Mouse (Mus musculus): ENCODE measurements around the gene Hs6st2. TPM values are rescaled to one million over a fixed set of nuclear protein-coding genes. Genes with fewer than 3 reads are reported as not detected.

Gene Hs6st2
- total and polyA plus RNA-seq, 3 experiments, result not detected

GRCm38 (mm10) chrX:51443366-51443765 lies 238.3 kb downstream of the Hs6st2 start:
- DNase-seq (ENCODE audit: low read depth, low spot score), result no peak

GRCm38 (mm10) chrX:51431706-51432105 lies 249.9 kb downstream of the Hs6st2 start:
- Histone ChIP-seq H3K4me1 (ENCODE audit: control insufficient read depth in 1 of 2, insufficient read depth in 2 of 2, low read length in 2 of 2) (no peaks in the 10 kb centered on the region), H3K79me2 (ENCODE audit: control insufficient read depth, insufficient read depth, low read length, poor library complexity) (no peaks in the 10 kb centered on the region), H3K9ac (ENCODE audit: control insufficient read depth, low read depth, low read length, poor library complexity, severe bottlenecking) (no peak overlapping the region), H3K9me3 (replicated peaks; ENCODE audit: insufficient read depth, low read length) (no peaks in the 10 kb centered on the region), H3K27ac (ENCODE audit: control insufficient read depth, low read depth, low read length) (no peak overlapping the region), H3K27me3 (ENCODE audit: control insufficient read depth in 1 of 2, insufficient read depth in 2 of 2, low read length in 2 of 2) (no peaks in the 10 kb centered on the region), H3K4me3 (ENCODE audit: control insufficient read depth in 1 of 2, insufficient read depth in 1 of 2, low read depth in 2 of 2, low read length in 2 of 2) (no peak overlapping the region), H3K36me3 (ENCODE audit: control insufficient read depth in 1 of 2, insufficient read depth in 2 of 2, low read length in 2 of 2) (no peaks in the 10 kb centered on the region)
- DNase-seq (ENCODE audit: low read depth, low spot score), result no peak
- no peak for TF ChIP-seq TAL1 (IDR thresholded peaks at IDR 0.05; ENCODE audit: low read length)
- TF ChIP-seq ZNF384 (IDR thresholded peaks at IDR 0.05; ENCODE audit: low read depth, low read length), result no peak
- TF ChIP-seq E2F4 (IDR thresholded peaks at IDR 0.05; ENCODE audit: borderline replicate concordance, low read depth, low read length), result no peak
- no peak for TF ChIP-seq CHD2 (IDR thresholded peaks at IDR 0.05; ENCODE audit: low read length)
- TF ChIP-seq NELFE (IDR thresholded peaks at IDR 0.05; ENCODE audit: low read depth, low read length), result no peak
- TF ChIP-seq POLR2AphosphoS2 (IDR thresholded peaks at IDR 0.05; ENCODE audit: low read length), result no peak
- TF ChIP-seq CTCF (IDR thresholded peaks at IDR 0.05 in 2 of 3, conservative IDR thresholded peaks at IDR 0.05 in 1 of 3; ENCODE audit: control insufficient read depth in 1 of 3, insufficient read depth in 1 of 3, low read depth in 2 of 3, low read length in 3 of 3, poor library complexity in 1 of 3, severe bottlenecking in 1 of 3), result no peak
- no peak for TF ChIP-seq GATA1 (IDR thresholded peaks at IDR 0.05; ENCODE audit: low read depth, low read length)
- no peak for TF ChIP-seq MAX (IDR thresholded peaks at IDR 0.05; ENCODE audit: low read length)
- TF ChIP-seq JUND (IDR thresholded peaks at IDR 0.05; ENCODE audit: low read depth, low read length), result no peak
- no peak for TF ChIP-seq MYC (IDR thresholded peaks at IDR 0.05; ENCODE audit: low read depth, low read length)

More at GRCm38 (mm10) chrX:51443366-51443765, 238.3 kb downstream of the Hs6st2 start:
- no peaks in the 10 kb centered on the region for H3K9me3 ChIP-seq (replicated peaks; ENCODE audit: insufficient read depth, low read length)
- no peaks in the 10 kb centered on the region for H3K4me1 ChIP-seq (ENCODE audit: control insufficient read depth in 1 of 2, insufficient read depth in 2 of 2, low read length in 2 of 2)
- no peak overlapping the region for H3K4me3 ChIP-seq (ENCODE audit: control insufficient read depth in 1 of 2, insufficient read depth in 1 of 2, low read depth in 2 of 2, low read length in 2 of 2)
- H3K27ac ChIP-seq (ENCODE audit: control insufficient read depth, low read depth, low read length), result no peak overlapping the region
- no peaks in the 10 kb centered on the region for H3K27me3 ChIP-seq (ENCODE audit: control insufficient read depth in 1 of 2, insufficient read depth in 2 of 2, low read length in 2 of 2)
- H3K36me3 ChIP-seq (ENCODE audit: control insufficient read depth in 1 of 2, insufficient read depth in 2 of 2, low read length in 2 of 2), result no peaks in the 10 kb centered on the region
- no peak for TF ChIP-seq ETS1 (IDR thresholded peaks at IDR 0.05; ENCODE audit: low read depth, low read length)
- H3K79me2 ChIP-seq (ENCODE audit: control insufficient read depth, insufficient read depth, low read length, poor library complexity), result no peaks in the 10 kb centered on the region
- no peak overlapping the region for H3K9ac ChIP-seq (ENCODE audit: control insufficient read depth, low read depth, low read length, poor library complexity, severe bottlenecking)

- Histone ChIP-seq H3K27ac (ENCODE audit: control insufficient read depth, low read depth, low read length) (no peak overlapping the region), H3K4me3 (ENCODE audit: control insufficient read depth in 1 of 2, insufficient read depth in 1 of 2, low read depth in 2 of 2, low read length in 2 of 2) (no peak overlapping the region), H3K79me2 (ENCODE audit: control insufficient read depth, insufficient read depth, low read length, poor library complexity) (no peaks in the 10 kb centered on the region), H3K9ac (ENCODE audit: control insufficient read depth, low read depth, low read length, poor library complexity, severe bottlenecking) (no peak overlapping the region), H3K36me3 (ENCODE audit: control insufficient read depth in 1 of 2, insufficient read depth in 2 of 2, low read length in 2 of 2) (no peaks in the 10 kb centered on the region), H3K9me3 (replicated peaks; ENCODE audit: insufficient read depth, low read length) (no peaks in the 10 kb centered on the region), H3K27me3 (ENCODE audit: control insufficient read depth in 1 of 2, insufficient read depth in 2 of 2, low read length in 2 of 2) (no peaks in the 10 kb centered on the region), H3K4me1 (ENCODE audit: control insufficient read depth in 1 of 2, insufficient read depth in 2 of 2, low read length in 2 of 2) (no peaks in the 10 kb centered on the region)
- TF ChIP-seq POLR2A (IDR thresholded peaks at IDR 0.05; ENCODE audit: control insufficient read depth in 1 of 2, insufficient read depth in 1 of 2, low read depth in 1 of 2, low read length in 2 of 2, poor library complexity in 1 of 2), result no peak
- no peak for TF ChIP-seq TBP (IDR thresholded peaks at IDR 0.05; ENCODE audit: low read depth, low read length)
- no peak for TF ChIP-seq USF1 (IDR thresholded peaks at IDR 0.05; ENCODE audit: low read depth, low read length)
- no peak for TF ChIP-seq MAFK (IDR thresholded peaks at IDR 0.05; ENCODE audit: borderline replicate concordance, low read depth, low read length)
- no peak for DNase-seq (ENCODE audit: low read depth, low spot score)
Measured at GRCm38 (mm10) chrX:51425031-51425430, 256.6 kb downstream of the Hs6st2 start.

Measured in MEL (cell line).